Mouse (Mus musculus): ENCODE data around the gene Xrra1. TPM values are rescaled to one million over a fixed set of nuclear protein-coding genes. Genes with fewer than 3 reads are reported as not detected.

Xrra1 gene
- total RNA-seq (2012; rRNA removed), result 0.42 and 0.58 TPM in 2 replicates
- 1 to 10 TPM in 1 of 2 experiments, not detected in 1; 1.2 TPM for polyA plus RNA-seq (2012; ENCODE audit: insufficient read depth in 1 of 2, insufficient read length in 2 of 2, low read depth in 1 of 2, low replicate concordance in 2 of 2, missing spikeins in 1 of 2)

DNA sequence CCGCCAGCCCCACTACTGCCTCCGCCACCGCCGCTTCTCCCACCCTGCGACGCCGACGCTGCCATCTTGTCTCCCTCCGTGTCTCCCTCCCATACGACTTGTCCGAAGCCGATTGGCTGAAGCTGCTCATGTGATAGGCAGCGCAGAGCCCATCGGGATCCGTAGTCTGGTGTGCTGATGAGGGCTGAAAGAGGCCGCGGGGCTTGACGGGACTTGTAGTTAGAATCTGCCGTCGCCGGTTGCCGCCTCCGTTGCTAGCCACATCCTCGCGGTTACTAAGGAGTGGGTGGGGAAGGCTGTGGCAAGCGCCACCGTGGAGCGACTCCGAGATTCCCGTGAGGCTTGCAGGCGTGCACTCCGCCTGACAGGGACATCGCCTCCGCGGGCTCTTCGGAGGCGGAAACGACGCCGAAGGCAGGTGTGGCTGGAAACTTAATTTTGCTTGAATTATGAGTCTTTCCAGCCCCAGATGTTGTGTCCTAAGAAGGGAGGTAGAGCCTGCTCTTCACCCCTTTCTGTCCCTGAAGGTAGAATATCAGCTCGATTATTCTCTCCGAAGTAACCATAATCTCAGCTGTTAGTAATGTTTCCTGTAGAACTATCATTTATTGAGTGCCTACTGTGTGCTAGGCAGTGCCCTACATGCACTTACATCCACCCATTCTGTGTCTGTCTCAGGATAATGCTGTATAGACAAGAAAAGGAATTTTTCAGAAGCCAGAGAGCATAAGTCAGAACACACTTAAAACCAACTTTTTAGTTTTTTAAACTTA is at the start of gene Xrra1:
Gene Xrra1 (plus strand): TSS at position 304 of the 773 bp plus-strand sequence.
- no peaks in the 10 kb centered on the region for H3K27me3 ChIP-seq (ENCODE audit: control insufficient read depth in 1 of 2, insufficient read depth in 2 of 2, low read length in 2 of 2)
- H3K9me3 ChIP-seq (replicated peaks; ENCODE audit: insufficient read depth, low read length), result no peaks in the 10 kb centered on the region
- peak within 1 kb of the TSS; percentile 65 for H3K27ac ChIP-seq (ENCODE audit: control insufficient read depth, low read depth, low read length)
- peak within 1 kb of the TSS; percentile 88 to 95 for H3K4me3 ChIP-seq (ENCODE audit: control insufficient read depth in 1 of 2, insufficient read depth in 1 of 2, low read depth in 2 of 2, low read length in 2 of 2)
- peak; percentile 99 for DNase-seq (ENCODE audit: low read depth, low spot score)
- peaks cover 12 to 14% of the 10 kb centered on the region in 2 experiments for H3K4me1 ChIP-seq (ENCODE audit: control insufficient read depth in 1 of 2, insufficient read depth in 2 of 2, low read length in 2 of 2)
- H3K79me2 ChIP-seq (ENCODE audit: control insufficient read depth, insufficient read depth, low read length, poor library complexity), result peaks cover 25% of the 10 kb centered on the region
- peaks cover 13 to 16% of the 10 kb centered on the region in 2 experiments for H3K36me3 ChIP-seq (ENCODE audit: control insufficient read depth in 1 of 2, insufficient read depth in 2 of 2, low read length in 2 of 2)
- peak within 1 kb of the TSS; percentile 97 for H3K9ac ChIP-seq (ENCODE audit: control insufficient read depth, low read depth, low read length, poor library complexity, severe bottlenecking)
- TF ChIP-seq ELF1 (IDR thresholded peaks at IDR 0.05; ENCODE audit: low read depth, low read length) (0 out of 2 replicates have a peak, but pooled peaks have one; percentile 61), SIN3A (IDR thresholded peaks at IDR 0.05; ENCODE audit: low read length) (peak; percentile 95), MXI1 (IDR thresholded peaks at IDR 0.05; ENCODE audit: low read depth, low read length) (peak; percentile 49), JUND (IDR thresholded peaks at IDR 0.05; ENCODE audit: low read depth, low read length) (no peak), EP300 (IDR thresholded peaks at IDR 0.05; ENCODE audit: low read depth in 1 of 2, low read length in 2 of 2) (no peak), POLR2AphosphoS5 (IDR thresholded peaks at IDR 0.05; ENCODE audit: borderline replicate concordance, low read depth, low read length) (no peak), MEF2A (IDR thresholded peaks at IDR 0.05; ENCODE audit: extremely low read depth, insufficient replicate concordance, low read depth, low read length, poor library complexity, severe bottlenecking) (no peak), ZNF384 (IDR thresholded peaks at IDR 0.05; ENCODE audit: low read depth, low read length) (no peak), ZMIZ1 (IDR thresholded peaks at IDR 0.05; ENCODE audit: low read depth, low read length) (peak; percentile 82; the same call in 1 of the 2 replicates), SMC3 (IDR thresholded peaks at IDR 0.05; ENCODE audit: low read depth, low read length) (no peak), CTCF (IDR thresholded peaks at IDR 0.05 in 2 of 3, conservative IDR thresholded peaks at IDR 0.05 in 1 of 3; ENCODE audit: control insufficient read depth in 1 of 3, insufficient read depth in 1 of 3, low read depth in 2 of 3, low read length in 3 of 3, poor library complexity in 1 of 3, severe bottlenecking in 1 of 3) (no peak), TAL1 (IDR thresholded peaks at IDR 0.05; ENCODE audit: low read length) (no peak), POLR2A (IDR thresholded peaks at IDR 0.05; ENCODE audit: control insufficient read depth in 1 of 2, insufficient read depth in 1 of 2, low read depth in 1 of 2, low read length in 2 of 2, poor library complexity in 1 of 2) (peak; percentile 42 to 89; a peak in 2 of 4 replicates), NRF1 (IDR thresholded peaks at IDR 0.05; ENCODE audit: insufficient read depth, low read depth, low read length, poor library complexity, severe bottlenecking) (peak; percentile 45; the same call in 1 of the 2 replicates), ETS1 (IDR thresholded peaks at IDR 0.05; ENCODE audit: low read depth, low read length) (no peak), USF2 (IDR thresholded peaks at IDR 0.05; ENCODE audit: borderline replicate concordance in 1 of 2, insufficient read depth in 1 of 2, low read depth in 1 of 2, low read length in 2 of 2) (peak; percentile 76 to 94), BHLHE40 (IDR thresholded peaks at IDR 0.05; ENCODE audit: borderline replicate concordance, low read depth, low read length) (no peak), MYC (IDR thresholded peaks at IDR 0.05; ENCODE audit: low read depth, low read length) (peak; percentile 75), POLR2AphosphoS2 (IDR thresholded peaks at IDR 0.05; ENCODE audit: low read length) (peak; percentile 91; the same call in 1 of the 2 replicates), ZKSCAN1 (IDR thresholded peaks at IDR 0.05; ENCODE audit: low read depth, low read length) (peak; percentile 87), CHD2 (IDR thresholded peaks at IDR 0.05; ENCODE audit: low read length) (no peak; the same call in 1 of the 2 replicates), MAZ (IDR thresholded peaks at IDR 0.05; ENCODE audit: low read depth, low read length) (0 out of 2 replicates have a peak, but pooled peaks have one; percentile 21), KAT2A (conservative IDR thresholded peaks at IDR 0.05; ENCODE audit: low read depth, low read length) (peak; percentile 94), ZC3H11A (IDR thresholded peaks at IDR 0.05; ENCODE audit: low read depth, low read length) (no peak), USF1 (IDR thresholded peaks at IDR 0.05; ENCODE audit: low read depth, low read length) (peak; percentile 99), UBTF (IDR thresholded peaks at IDR 0.05; ENCODE audit: borderline replicate concordance, insufficient read depth, low read depth, low read length) (no peak), MAX (IDR thresholded peaks at IDR 0.05; ENCODE audit: low read length) (peak; percentile 61), GATA1 (IDR thresholded peaks at IDR 0.05; ENCODE audit: low read depth, low read length) (no peak), MYB (IDR thresholded peaks at IDR 0.05; ENCODE audit: low read depth, low read length) (no peak), MAFK (IDR thresholded peaks at IDR 0.05; ENCODE audit: borderline replicate concordance, low read depth, low read length) (no peak), TBP (IDR thresholded peaks at IDR 0.05; ENCODE audit: low read depth, low read length) (peak; percentile 78), HCFC1 (IDR thresholded peaks at IDR 0.05; ENCODE audit: low read depth, low read length) (peak; percentile 100), NELFE (IDR thresholded peaks at IDR 0.05; ENCODE audit: low read depth, low read length) (peak; percentile 89), RCOR1 (IDR thresholded peaks at IDR 0.05; ENCODE audit: low read depth, low read length) (no peak), RAD21 (IDR thresholded peaks at IDR 0.05; ENCODE audit: low read depth, low read length) (no peak)

Data from MEL (cell line).